Mouse (Mus musculus) heart, embryonic 11.5 days (tissue): ENCODE data around the gene Tnfsfm13. TPM values are rescaled to one million over a fixed set of nuclear protein-coding genes. Genes with fewer than 3 reads are reported as not detected.

Source experiments
- ATAC-seq: fragments of 200-750 bp; cut with Nextera tagmentation; replicated peaks from 2 replicates; pipeline ENCODE4 v1.8.0; 2017; ENCODE audit warnings: moderate library complexity; ENCODE audit not compliant: insufficient number of reproducible peaks, low FRiP score, low TSS enrichment
- H3K27ac ChIP-seq: fragments of 300-500 bp; sonication (generic); 2 replicates; pipeline ENCODE4 v1.5.1; 2014; ENCODE audit warnings: mild to moderate bottlenecking, low read depth, low read length
- H3K27me3 ChIP-seq: fragments of 300-500 bp; sonication (generic); 2 replicates; pipeline ENCODE4 v1.6.1; 2014; ENCODE audit warnings: mild to moderate bottlenecking, low read length, mixed read lengths; ENCODE audit not compliant: control insufficient read depth, insufficient read depth
- H3K36me3 ChIP-seq: fragments of 300-500 bp; sonication (generic); 2 replicates; pipeline ENCODE4 v1.6.1; 2014; ENCODE audit warnings: mild to moderate bottlenecking, low read length, moderate library complexity, mixed read lengths; ENCODE audit not compliant: control insufficient read depth, insufficient read depth
- H3K4me1 ChIP-seq: fragments of 300-500 bp; sonication (generic); 2 replicates; pipeline ENCODE4 v1.6.1; 2014; ENCODE audit warnings: low read length; ENCODE audit not compliant: control insufficient read depth, insufficient read depth
- H3K4me2 ChIP-seq: fragments of 300-500 bp; sonication (generic); 2 replicates; pipeline ENCODE4 v1.6.1; 2014; ENCODE audit warnings: mild to moderate bottlenecking, moderate library complexity
- H3K4me3 ChIP-seq: fragments of 300-500 bp; sonication (generic); 2 replicates; pipeline ENCODE4 v1.5.1; 2014; ENCODE audit warnings: low read depth, low read length
- H3K9ac ChIP-seq: fragments of 300-500 bp; sonication (generic); 2 replicates; pipeline ENCODE4 v1.6.1; 2014; ENCODE audit warnings: mild to moderate bottlenecking, low read depth, low read length, moderate library complexity
- H3K9me3 ChIP-seq: fragments of 300-500 bp; sonication (generic); replicated peaks from 2 replicates; pipeline ENCODE4 v1.6.1; 2016; ENCODE audit warnings: low read length; ENCODE audit not compliant: control insufficient read depth
- WGBS: fragments of 180-500 bp; shearing (Covaris S2); extraction: QIAGEN DNeasy Blood & Tissue Kit; methylation state at CpG from one replicate; pipeline ENCODE4 v1.1.7; 2014; ENCODE audit not compliant: insufficient replicate concordance; 5-methylcytosine and 5-hydroxymethylcytosine counted together
- polyA plus RNA-seq: library from polyadenylated mRNA; unstranded; fragments of >200 nt; fragmentation: Nextera tagmentation; extraction: Ambion mirVana; gene quantifications from 2 replicates; pipeline ENCODE4 v1.2.1, GENCODE M21; 2014

Tnfsfm13 gene
- polyA plus RNA-seq, 1 experiment from 2014 or later, result 3.0 TPM

GRCm38 (mm10) chr11:69681314-69682208, 14.3 kb downstream of the Tnfsfm13 start, which contains the start of gene Senp3:
Gene Senp3, minus strand, starts transcription at chr11:69682084.
- Histone ChIP-seq H3K4me1 (peaks cover 17% of the 10 kb centered on the region), H3K36me3 (peaks cover 11% of the 10 kb centered on the region), H3K27ac (peak within 1 kb of the TSS; percentile 82), H3K9ac (peak within 1 kb of the TSS; percentile 84), H3K4me2 (peak within 1 kb of the TSS; percentile 96), H3K27me3 (no peaks in the 10 kb centered on the region; the same call in 1 of the 2 replicates), H3K4me3 (peak within 1 kb of the TSS; percentile 80), H3K9me3 (no peaks in the 10 kb centered on the region)
- ATAC-seq, result peak; percentile 92
- WGBS, result under 1% methylated on average over 76 of the region's 80 CpGs

DNA sequence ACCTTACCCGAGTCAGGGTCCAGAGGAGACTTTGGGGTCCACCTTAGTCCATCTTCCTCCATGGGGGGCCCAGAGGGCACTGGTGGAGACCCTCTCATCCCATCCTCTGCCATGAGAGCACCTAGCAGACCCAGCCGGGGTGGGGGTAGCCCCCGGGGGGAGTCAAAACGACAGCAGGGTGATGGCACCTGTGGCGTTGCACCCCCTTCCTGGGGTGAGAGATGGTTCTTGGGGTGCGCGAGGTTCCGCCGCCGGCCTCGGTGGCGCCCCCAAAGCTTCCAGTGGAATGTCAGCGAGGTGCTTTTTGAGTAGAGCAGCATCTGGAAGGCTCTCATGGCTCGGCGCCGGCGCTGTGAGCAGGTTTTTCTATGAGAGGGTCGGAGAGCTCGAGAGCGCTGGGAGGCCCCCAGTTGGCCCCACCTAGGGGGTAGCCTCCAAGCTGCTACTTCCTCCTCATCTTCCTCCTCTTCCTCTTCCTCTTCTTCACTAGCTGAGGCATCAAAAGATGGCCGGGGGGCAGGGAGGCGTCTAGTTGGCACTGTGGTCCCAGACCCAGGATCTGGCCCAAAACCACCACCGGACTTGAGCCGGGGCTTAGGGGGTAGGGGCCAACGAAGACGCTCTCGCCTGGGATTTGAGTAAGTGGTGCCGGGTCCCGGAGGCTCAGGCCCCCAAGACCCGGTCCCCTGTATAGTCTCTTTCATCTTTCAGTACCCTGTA, 15.6 kb downstream of the Tnfsfm13 start:
- H3K36me3 ChIP-seq, result peaks cover 21% of the 10 kb centered on the region
- H3K4me1 ChIP-seq, result peaks cover 17% of the 10 kb centered on the region
- peak overlapping the region; percentile 80 for H3K4me3 ChIP-seq
- no peaks in the 10 kb centered on the region for H3K9me3 ChIP-seq
- 91% methylated on average over 30 of the region's 30 CpGs for WGBS
- H3K9ac ChIP-seq, result peak overlapping the region; percentile 84
- H3K27ac ChIP-seq, result no peak overlapping the region
- peak overlapping the region; percentile 96 for H3K4me2 ChIP-seq
- H3K27me3 ChIP-seq, result no peaks in the 10 kb centered on the region; the same call in 1 of the 2 replicates
- ATAC-seq, result no peak

- peaks cover 30% of the 10 kb centered on the region for H3K36me3 ChIP-seq
- peaks cover 17% of the 10 kb centered on the region for H3K4me1 ChIP-seq
- no peak overlapping the region for H3K27ac ChIP-seq
- no peak overlapping the region for H3K4me2 ChIP-seq
- H3K27me3 ChIP-seq, result no peaks in the 10 kb centered on the region
- H3K9ac ChIP-seq, result no peak overlapping the region
- H3K4me3 ChIP-seq, result no peak overlapping the region
- no peak for ATAC-seq
- 94% methylated on average over 2 of the region's 2 CpGs for WGBS
- no peaks in the 10 kb centered on the region for H3K9me3 ChIP-seq
Measured at GRCm38 (mm10) chr11:69679144-69679543, 16.8 kb downstream of the Tnfsfm13 start.

GRCm38 (mm10) chr11:69672211-69672706, 23.6 kb downstream of the Tnfsfm13 start, which contains the start of gene Eif4a1:
Gene Eif4a1, minus strand, starts transcription at chr11:69672423.
- Histone ChIP-seq H3K9ac (peak within 1 kb of the TSS; percentile 100), H3K4me3 (peak within 1 kb of the TSS; percentile 100), H3K36me3 (peaks cover 58% of the 10 kb centered on the region), H3K9me3 (no peaks in the 10 kb centered on the region), H3K4me2 (peak within 1 kb of the TSS; percentile 84), H3K27me3 (no peaks in the 10 kb centered on the region), H3K4me1 (peaks cover 8% of the 10 kb centered on the region; the same call in 1 of the 2 replicates), H3K27ac (peak within 1 kb of the TSS; percentile 99)
- WGBS, result under 1% methylated on average over 36 of the region's 36 CpGs
- ATAC-seq, result peak; percentile 97

- H3K9me3 ChIP-seq, result no peaks in the 10 kb centered on the region
- H3K4me1 ChIP-seq, result peaks cover 8% of the 10 kb centered on the region; the same call in 1 of the 2 replicates
- 0 out of 2 replicates have a peak, but pooled peaks have one; percentile 17 for ATAC-seq
- H3K27me3 ChIP-seq, result no peaks in the 10 kb centered on the region
- peak overlapping the region; percentile 100 for H3K9ac ChIP-seq
- H3K36me3 ChIP-seq, result peaks cover 58% of the 10 kb centered on the region
- peak overlapping the region; percentile 99 for H3K27ac ChIP-seq
- WGBS, result under 1% methylated on average over 43 of the region's 43 CpGs
- H3K4me3 ChIP-seq, result peak overlapping the region; percentile 100
- peak overlapping the region; percentile 84 for H3K4me2 ChIP-seq
Measured at GRCm38 (mm10) chr11:69671726-69672124, 24.2 kb downstream of the Tnfsfm13 start.

- Histone ChIP-seq H3K9me3 (no peaks in the 10 kb centered on the region), H3K9ac (peak overlapping the region; percentile 100), H3K4me2 (peak overlapping the region; percentile 84), H3K4me3 (peak overlapping the region; percentile 100), H3K4me1 (peaks cover 8% of the 10 kb centered on the region; the same call in 1 of the 2 replicates), H3K27me3 (no peaks in the 10 kb centered on the region), H3K27ac (peak overlapping the region; percentile 99), H3K36me3 (peaks cover 56% of the 10 kb centered on the region)
- peak; percentile 69 for ATAC-seq
- WGBS, result under 1% methylated on average over 61 of the region's 61 CpGs
Measured at GRCm38 (mm10) chr11:69670786-69671725, 24.8 kb downstream of the Tnfsfm13 start.

DNA sequence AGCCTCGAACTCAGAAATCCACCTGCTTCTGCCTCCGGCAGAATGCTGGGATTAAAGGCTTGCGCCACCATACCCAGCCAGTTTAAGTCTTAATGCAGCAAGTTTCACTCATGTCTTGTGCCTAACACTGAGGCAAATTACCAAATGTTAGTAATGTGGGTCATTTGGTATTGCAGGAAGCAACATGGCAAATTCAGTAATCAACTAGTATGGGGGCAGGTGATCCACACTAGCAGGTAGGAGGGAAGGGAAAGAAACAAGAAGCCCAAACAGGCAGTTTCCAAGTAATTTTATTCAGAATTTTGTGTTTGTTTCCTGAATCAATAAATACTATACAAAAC, 29.3 kb downstream of the Tnfsfm13 start:
- Histone ChIP-seq H3K4me3 (no peak overlapping the region), H3K4me1 (peaks cover 18% of the 10 kb centered on the region), H3K9ac (no peak overlapping the region), H3K9me3 (no peaks in the 10 kb centered on the region), H3K4me2 (no peak overlapping the region), H3K27ac (no peak overlapping the region), H3K27me3 (no peaks in the 10 kb centered on the region), H3K36me3 (peaks cover 41% of the 10 kb centered on the region)
- no peak for ATAC-seq
- 87% methylated on average over 3 of the region's 3 CpGs for WGBS
